Mouse (Mus musculus): ENCODE data around the gene Atad3a. TPM values are rescaled to one million over a fixed set of nuclear protein-coding genes. Genes with fewer than 3 reads are reported as not detected.

Gene Atad3a
- polyA plus RNA-seq, 1 experiment from 2014 or later = 82.1 TPM

DNA sequence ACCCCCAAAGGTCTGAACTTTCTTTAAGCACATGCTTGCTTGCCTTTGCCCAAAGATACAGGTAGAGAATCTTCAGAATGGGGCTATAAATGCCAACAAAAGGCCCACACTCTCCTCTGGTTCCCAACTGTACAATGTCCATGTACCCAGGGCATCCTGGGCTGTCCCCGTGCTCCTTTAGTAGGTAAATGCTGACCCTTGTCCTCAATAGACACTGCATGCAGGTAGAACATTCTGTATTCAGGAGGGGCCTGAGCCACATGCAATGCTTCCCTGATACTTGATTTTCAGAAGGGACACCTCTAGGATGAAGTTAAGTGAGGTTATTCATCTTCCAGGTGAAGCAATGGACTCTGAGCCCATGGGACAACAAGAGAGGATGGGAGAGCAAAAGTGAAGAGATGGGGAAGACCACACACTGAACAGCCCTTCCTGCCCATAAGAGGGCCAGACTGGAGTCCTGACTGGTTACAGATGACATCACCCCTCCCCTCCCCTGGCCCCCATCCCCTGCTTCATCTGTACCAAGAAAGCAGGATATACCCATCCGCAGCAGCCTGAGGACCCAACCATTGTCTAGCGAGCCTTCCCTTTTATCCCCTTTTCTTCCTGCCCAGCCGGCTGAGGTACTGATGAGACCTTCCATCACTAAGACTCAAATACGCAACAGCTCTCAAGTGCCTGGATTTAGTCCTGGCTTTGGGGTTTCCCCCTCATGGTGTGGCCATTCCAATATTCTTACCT is 12.6 kb upstream of the Atad3a start:
- Histone ChIP-seq H3K27ac (no peak overlapping the region), H3K36me3 (no peaks in the 10 kb centered on the region), H3K9ac (replicated peaks) (no peak overlapping the region), H3K4me1 (replicated peaks) (peaks cover 28% of the 10 kb centered on the region), H3K4me2 (replicated peaks) (peak overlapping the region; percentile 61), H3K27me3 (peaks cover 55% of the 10 kb centered on the region), H3K4me3 (replicated peaks) (peak overlapping the region; percentile 38), H3K9me3 (no peaks in the 10 kb centered on the region)
- ATAC-seq = no peak
- WGBS = 36% methylated on average over 5 of the region's 5 CpGs

DNA sequence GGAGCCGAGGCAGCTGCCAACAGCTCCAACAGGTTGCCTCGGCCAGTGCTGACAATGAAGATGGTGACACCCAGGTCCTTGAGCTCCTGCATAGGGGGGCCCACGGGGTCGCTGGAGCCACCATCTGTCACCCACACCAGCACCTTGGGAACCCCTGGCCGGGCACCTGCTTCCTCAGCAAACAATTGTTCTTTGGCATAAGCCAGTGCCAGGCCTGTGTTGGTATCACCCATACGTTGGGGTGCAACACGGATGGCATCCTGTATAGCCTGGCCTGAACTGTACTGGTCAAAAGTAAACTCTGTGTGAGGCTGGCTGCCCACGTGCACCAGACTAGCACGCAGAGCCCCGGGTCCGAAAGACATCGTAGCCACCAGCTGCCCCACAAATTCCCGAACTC is 11.9 kb upstream of the Atad3a start:
- WGBS = 88% methylated on average over 13 of the region's 13 CpGs
- Histone ChIP-seq H3K9ac (replicated peaks) (no peak overlapping the region), H3K4me2 (replicated peaks) (peak overlapping the region; percentile 15; the same call in 1 of the 2 replicates), H3K27me3 (peaks cover 55% of the 10 kb centered on the region), H3K27ac (no peak overlapping the region), H3K4me3 (replicated peaks) (no peak overlapping the region), H3K36me3 (no peaks in the 10 kb centered on the region), H3K4me1 (replicated peaks) (peaks cover 28% of the 10 kb centered on the region), H3K9me3 (no peaks in the 10 kb centered on the region)
- no peak for ATAC-seq

DNA sequence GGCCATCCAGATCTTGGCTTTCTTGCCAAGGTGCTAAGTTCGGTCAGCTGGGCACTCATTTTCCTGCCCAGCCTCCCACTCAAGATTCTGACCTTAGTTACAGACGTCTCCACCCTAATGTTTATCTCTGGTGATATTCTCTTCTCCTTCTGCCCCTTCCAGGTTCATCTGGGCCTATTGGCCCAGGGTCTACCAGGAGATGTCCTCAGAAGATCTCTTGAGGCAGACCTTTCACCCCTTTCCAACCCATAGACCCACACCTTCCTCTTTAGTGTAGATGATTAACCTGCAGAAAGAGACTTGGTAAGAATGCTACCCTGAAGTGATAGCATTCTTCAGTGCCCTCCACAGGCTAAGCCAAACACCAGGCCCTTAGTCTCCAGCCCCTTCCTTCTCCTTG is 10.8 kb upstream of the Atad3a start:
- ATAC-seq = no peak

DNA sequence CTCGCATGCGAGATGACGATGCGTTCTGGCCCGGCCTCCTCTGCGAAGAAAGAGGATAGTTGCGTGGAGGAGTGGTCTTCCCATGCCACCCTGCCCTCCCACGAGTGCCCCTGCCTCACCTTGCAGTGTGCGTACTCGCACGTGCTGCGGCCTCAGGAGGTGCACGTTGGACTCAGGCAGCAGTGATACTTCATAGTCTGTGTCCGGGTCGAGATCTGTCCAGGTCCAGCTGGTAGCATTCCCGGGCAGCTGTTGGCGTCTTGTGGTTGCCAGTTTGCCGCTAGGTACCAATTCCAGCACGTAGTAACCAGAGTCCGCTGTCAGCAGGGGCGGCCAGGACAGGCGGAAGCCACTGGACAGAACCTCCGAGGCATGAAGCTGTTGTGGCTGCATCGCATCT is 9.7 kb upstream of the Atad3a start:
- Histone ChIP-seq H3K4me1 (replicated peaks) (peaks cover 28% of the 10 kb centered on the region), H3K4me2 (replicated peaks) (peak overlapping the region; percentile 61), H3K27me3 (peaks cover 51% of the 10 kb centered on the region), H3K9ac (replicated peaks) (peak overlapping the region; percentile 77), H3K9me3 (no peaks in the 10 kb centered on the region), H3K4me3 (replicated peaks) (peak overlapping the region; percentile 49), H3K27ac (0 out of 2 replicates have a peak overlapping the region, but pooled peaks have one; percentile 37), H3K36me3 (no peaks in the 10 kb centered on the region)
- peak; percentile 41; the same call in 1 of the 2 replicates for ATAC-seq
- WGBS = 49% methylated on average over 24 of the region's 24 CpGs

More for the DNA sequence above, 10.8 kb upstream of the Atad3a start:
- peaks cover 28% of the 10 kb centered on the region for H3K4me1 ChIP-seq (replicated peaks)
- no peak overlapping the region for H3K4me3 ChIP-seq (replicated peaks)
- no peaks in the 10 kb centered on the region for H3K36me3 ChIP-seq
- H3K27ac ChIP-seq = no peak overlapping the region
- H3K9ac ChIP-seq (replicated peaks) = no peak overlapping the region
- H3K9me3 ChIP-seq = no peaks in the 10 kb centered on the region
- peaks cover 55% of the 10 kb centered on the region for H3K27me3 ChIP-seq
- no peak overlapping the region for H3K4me2 ChIP-seq (replicated peaks)
- 87% methylated on average over 2 of the region's 2 CpGs for WGBS

DNA sequence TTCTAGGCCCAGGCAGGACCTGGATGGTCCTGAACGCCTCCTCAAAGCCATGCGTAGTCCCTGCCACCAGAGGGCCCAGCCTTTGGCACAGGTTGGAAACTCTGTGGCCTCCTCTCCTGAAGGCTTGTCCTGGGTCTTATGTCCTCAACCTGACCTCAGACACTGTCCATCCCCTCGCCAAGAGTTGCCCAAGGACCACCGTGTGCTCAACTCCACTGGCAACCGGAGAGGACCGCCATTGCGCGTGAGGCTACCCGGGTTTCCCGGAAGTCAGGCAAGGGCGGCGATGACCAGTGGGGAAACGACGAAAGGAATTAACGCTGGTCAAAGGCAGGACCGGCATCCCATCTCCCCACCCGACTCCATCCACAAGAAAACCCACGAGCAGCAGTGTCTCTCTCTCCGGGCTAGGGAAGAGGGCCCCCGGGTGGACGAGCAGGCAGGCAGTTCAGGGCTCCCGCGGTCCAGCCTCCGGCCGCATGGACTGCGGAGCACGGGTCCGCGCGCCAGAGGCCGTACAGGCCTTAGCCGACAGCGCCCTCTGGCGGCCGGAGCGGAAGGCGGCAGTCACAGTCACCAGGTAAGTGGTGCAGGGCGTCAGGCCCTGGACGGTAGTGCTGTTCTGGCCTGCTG is 9.1 kb upstream of the Atad3a start:
- Histone ChIP-seq H3K36me3 (no peaks in the 10 kb centered on the region), H3K27me3 (peaks cover 45% of the 10 kb centered on the region), H3K9ac (replicated peaks) (peak overlapping the region; percentile 77), H3K4me2 (replicated peaks) (peak overlapping the region; percentile 61), H3K4me3 (replicated peaks) (peak overlapping the region; percentile 49), H3K9me3 (no peaks in the 10 kb centered on the region), H3K4me1 (replicated peaks) (peaks cover 24% of the 10 kb centered on the region), H3K27ac (peak overlapping the region; percentile 37; the same call in 1 of the 2 replicates)
- under 1% methylated on average over 39 of the region's 39 CpGs for WGBS
- ATAC-seq = peak; percentile 88

DNA sequence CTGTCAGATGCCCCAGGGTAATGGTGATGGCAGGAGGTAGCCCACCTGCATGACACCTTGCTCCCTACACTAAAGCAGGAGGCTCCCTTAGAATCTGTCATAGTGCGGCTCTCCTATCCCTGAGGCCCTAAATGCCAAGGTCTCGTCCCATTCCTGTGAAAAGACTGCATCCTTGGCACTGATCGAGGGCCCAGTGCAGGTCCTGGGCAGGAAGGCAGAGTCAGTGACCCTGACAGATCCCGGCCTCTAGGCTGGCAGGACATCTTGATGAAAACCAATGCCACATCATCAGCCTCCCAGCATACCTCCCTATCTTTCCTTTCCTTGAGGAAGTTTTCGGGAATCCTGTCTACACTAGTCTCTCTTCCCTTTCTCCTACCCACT is 8.6 kb upstream of the Atad3a start:
- 0 out of 2 replicates have a peak, but pooled peaks have one; percentile 9 for ATAC-seq
- H3K9ac ChIP-seq (replicated peaks) = peak overlapping the region; percentile 77
- peaks cover 19% of the 10 kb centered on the region for H3K4me1 ChIP-seq (replicated peaks)
- WGBS = 59% methylated on average over 5 of the region's 5 CpGs
- no peaks in the 10 kb centered on the region for H3K36me3 ChIP-seq
- H3K27me3 ChIP-seq = peaks cover 40% of the 10 kb centered on the region
- peak overlapping the region; percentile 37; the same call in 1 of the 2 replicates for H3K27ac ChIP-seq
- H3K9me3 ChIP-seq = no peaks in the 10 kb centered on the region
- peak overlapping the region; percentile 49 for H3K4me3 ChIP-seq (replicated peaks)
- peak overlapping the region; percentile 61 for H3K4me2 ChIP-seq (replicated peaks)

DNA sequence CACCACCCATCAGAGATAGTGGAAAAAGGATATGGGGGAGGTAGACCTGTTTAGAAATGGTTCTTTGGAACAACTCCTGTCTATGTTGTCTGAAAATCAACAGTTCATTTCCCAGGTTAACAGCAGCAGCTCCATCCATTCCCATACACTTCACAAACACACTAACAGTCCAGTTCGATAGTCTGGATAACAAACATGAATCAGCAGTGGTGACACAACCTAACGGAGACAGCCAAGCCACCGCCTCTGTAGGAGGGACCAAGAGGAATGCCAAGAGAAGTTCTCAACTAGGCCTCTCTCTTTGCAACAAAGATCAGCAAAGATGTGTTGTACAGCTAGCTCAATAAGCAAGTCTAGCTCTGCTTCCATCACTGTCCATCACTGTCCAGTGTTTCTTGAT is 1.5 kb upstream of the Atad3a start:
- 90% methylated on average over 3 of the region's 3 CpGs for WGBS
- no peaks in the 10 kb centered on the region for H3K9me3 ChIP-seq
- peaks cover 2% of the 10 kb centered on the region; the same call in 1 of the 2 replicates for H3K36me3 ChIP-seq
- no peak overlapping the region for H3K9ac ChIP-seq (replicated peaks)
- H3K27ac ChIP-seq = no peak overlapping the region
- no peak overlapping the region for H3K4me3 ChIP-seq (replicated peaks)
- no peak overlapping the region for H3K4me2 ChIP-seq (replicated peaks)
- H3K27me3 ChIP-seq = no peaks in the 10 kb centered on the region
- H3K4me1 ChIP-seq (replicated peaks) = peaks cover 26% of the 10 kb centered on the region
- no peak for ATAC-seq

DNA sequence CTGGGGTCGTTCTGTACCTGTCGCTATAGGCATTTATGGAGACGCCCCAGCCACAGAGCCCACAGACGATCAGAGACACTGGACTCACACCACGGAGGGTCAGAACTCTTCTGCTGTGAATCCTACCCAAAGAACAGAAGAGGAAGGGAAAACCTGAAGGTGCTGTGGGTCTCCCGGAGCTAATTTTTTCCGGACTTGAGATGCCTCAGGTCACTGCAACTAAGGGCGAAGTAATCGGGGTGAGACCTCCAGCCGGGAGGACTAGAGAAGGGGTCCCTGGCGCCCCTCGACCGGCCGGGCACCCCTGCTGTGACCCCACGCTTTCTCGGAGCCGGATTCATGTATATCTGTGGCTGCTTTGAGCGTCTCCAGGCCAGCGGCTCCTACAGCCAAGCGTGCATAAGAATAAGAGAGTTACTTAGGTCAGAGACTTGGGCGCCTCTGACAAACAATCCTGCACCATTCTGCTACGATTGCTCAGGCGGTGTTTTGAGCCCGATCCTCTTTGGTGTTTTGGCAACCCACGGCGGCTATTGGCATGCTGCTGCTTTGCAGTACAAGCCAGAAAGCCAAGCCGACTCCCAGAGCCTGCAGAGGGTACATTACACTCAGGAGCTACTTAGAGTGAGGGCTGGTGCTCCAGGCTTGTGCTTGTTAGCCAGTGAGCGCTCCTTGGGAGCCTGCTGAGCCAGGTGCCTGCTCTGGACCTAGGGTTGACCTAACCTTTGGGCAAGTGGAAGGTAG is 635 bp upstream of the Atad3a start:
- 3% methylated on average over 28 of the region's 28 CpGs for WGBS
- Histone ChIP-seq H3K4me1 (replicated peaks) (peaks cover 26% of the 10 kb centered on the region), H3K4me3 (replicated peaks) (peak overlapping the region; percentile 91), H3K9me3 (no peaks in the 10 kb centered on the region), H3K9ac (replicated peaks) (peak overlapping the region; percentile 82), H3K27me3 (no peaks in the 10 kb centered on the region), H3K27ac (no peak overlapping the region), H3K4me2 (replicated peaks) (peak overlapping the region; percentile 99), H3K36me3 (peaks cover 10% of the 10 kb centered on the region)
- peak; percentile 17 for ATAC-seq

DNA sequence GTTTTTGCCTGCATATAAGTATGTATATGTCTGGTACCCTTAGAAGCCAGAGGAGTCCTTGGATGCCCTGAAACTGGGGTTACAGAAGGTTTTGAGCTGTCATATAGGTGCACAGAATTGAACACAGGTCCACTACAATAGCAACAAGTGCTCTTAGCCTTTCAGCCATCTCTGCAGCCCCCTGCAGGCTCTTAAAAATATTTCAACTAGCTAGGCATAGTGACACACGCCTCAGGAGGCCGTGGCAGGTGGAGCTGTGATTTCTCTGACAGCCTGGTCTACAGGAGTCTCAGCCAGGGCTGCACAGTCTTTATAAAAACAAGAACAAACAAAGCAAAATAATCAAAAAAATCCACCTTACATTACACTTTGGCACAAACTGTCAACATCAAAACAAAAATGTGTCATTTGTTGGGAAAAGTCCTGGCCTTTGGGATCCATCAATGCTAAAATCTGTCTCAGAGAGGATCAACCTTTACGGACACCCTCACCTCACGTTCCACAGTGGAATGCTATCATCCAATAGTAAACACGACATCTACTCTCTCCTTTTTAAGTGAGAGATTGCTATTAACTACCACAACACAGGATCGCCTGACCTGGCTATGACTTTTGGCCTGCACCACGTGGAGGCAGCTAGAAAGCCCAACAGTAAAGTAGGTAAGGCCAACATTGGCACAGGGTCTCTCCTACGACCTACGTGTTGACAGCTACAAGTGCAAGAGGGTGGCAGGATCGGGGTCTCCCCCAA is 856 bp downstream of the Atad3a start:
- Histone ChIP-seq H3K4me3 (replicated peaks) (peak overlapping the region; percentile 91), H3K27ac (no peak overlapping the region), H3K4me1 (replicated peaks) (peaks cover 26% of the 10 kb centered on the region), H3K27me3 (no peaks in the 10 kb centered on the region), H3K36me3 (peaks cover 25% of the 10 kb centered on the region), H3K9ac (replicated peaks) (peak overlapping the region; percentile 86), H3K4me2 (replicated peaks) (peak overlapping the region; percentile 99), H3K9me3 (no peaks in the 10 kb centered on the region)
- 6% methylated on average over 10 of the region's 10 CpGs for WGBS
- no peak; the same call in 1 of the 2 replicates for ATAC-seq

DNA sequence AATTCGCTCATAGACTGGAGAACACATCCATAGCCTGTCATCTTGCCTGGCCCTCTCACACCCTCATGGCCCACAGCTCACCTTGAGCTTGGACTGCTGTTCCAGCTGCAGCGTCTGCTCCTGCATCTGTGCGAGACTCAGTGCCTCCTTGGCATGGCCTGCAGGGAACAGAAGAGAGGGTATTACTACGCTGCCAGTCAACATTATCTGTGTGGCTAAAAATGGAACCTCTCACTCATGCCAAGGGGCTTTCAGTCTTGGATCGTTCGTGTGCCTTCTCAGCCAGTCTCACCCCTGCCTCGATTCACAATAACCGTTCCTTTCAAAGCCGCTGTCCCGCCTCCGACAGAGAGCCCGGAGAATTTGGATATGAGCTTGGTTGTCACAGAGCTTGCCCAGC is 3.9 kb downstream of the Atad3a start:
- no peaks in the 10 kb centered on the region for H3K27me3 ChIP-seq
- no peak overlapping the region for H3K4me2 ChIP-seq (replicated peaks)
- H3K4me1 ChIP-seq (replicated peaks) = peaks cover 26% of the 10 kb centered on the region
- H3K27ac ChIP-seq = no peak overlapping the region
- peaks cover 52% of the 10 kb centered on the region for H3K36me3 ChIP-seq
- no peak overlapping the region for H3K4me3 ChIP-seq (replicated peaks)
- no peak overlapping the region for H3K9ac ChIP-seq (replicated peaks)
- WGBS = 91% methylated on average over 12 of the region's 12 CpGs
- no peak for ATAC-seq
- H3K9me3 ChIP-seq = no peaks in the 10 kb centered on the region

DNA sequence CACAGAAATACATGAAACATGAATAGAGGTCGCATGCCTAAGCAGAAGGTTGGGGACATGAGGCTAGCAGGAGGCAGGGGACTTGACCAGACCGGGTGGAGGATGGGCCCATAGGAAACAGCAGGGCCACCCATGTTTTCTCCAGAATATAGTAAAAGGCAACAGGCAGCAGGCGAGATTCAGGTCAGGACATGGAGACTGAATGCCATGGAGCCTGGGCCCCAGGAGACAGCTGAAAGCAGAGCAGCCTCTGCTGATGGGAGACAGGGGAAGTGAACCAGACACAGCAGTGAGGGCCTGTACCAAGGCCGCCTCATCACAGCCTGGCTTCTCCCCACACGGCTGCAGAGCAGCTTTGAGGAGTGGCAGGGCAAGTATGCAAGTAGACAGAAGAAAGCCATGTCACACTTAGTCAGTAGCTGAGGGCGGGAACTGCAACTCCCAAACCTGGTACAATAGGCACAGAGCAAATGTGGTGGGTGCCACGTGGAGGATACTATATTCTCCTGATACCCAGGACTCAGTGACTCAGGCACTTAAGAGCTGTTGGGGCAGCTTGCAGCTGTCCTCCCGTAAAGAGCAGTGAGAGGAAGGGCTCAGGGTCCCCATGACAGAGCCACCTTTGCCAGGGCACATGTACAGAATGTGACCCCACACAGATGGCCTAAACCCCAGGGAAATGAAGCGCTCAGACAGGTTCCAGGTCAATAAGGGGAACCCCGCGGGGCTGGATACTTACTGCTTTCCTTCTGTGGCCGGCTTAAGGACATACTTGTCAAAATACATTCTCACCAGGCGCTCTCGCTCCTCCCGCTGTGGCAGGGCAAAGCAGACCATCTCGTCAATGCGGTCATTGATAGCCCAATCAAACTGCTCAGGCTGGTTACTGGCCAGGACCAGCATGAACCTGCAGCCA is 14.1 kb downstream of the Atad3a start:
- Histone ChIP-seq H3K4me1 (replicated peaks) (no peaks in the 10 kb centered on the region), H3K4me2 (replicated peaks) (no peak overlapping the region), H3K4me3 (replicated peaks) (no peak overlapping the region), H3K9me3 (no peaks in the 10 kb centered on the region), H3K9ac (replicated peaks) (no peak overlapping the region), H3K36me3 (peaks cover 97% of the 10 kb centered on the region), H3K27ac (no peak overlapping the region), H3K27me3 (no peaks in the 10 kb centered on the region)
- no peak for ATAC-seq
- WGBS = 89% methylated on average over 17 of the region's 17 CpGs

Measured in midbrain, embryonic 13.5 days (tissue).